Mouse (Mus musculus) heart, embryonic 10.5 days (tissue): ENCODE measurements around the gene Slc7a10. TPM values are rescaled to one million over a fixed set of nuclear protein-coding genes. Genes with fewer than 3 reads are reported as not detected.
A peak's percentile ranks its signal among the peaks of the same experiment; 100 is the strongest.
"Not testable (repeated sequence)": the region's sequence is repeated elsewhere in the genome, so short reads cannot be mapped to it uniquely, and the experiment has no call there.

Experiments
- DNase-seq: peaks from one replicate; pipeline ENCODE4 v3.0.0-alpha.2; 2017; ENCODE audit warnings: low spot score
- H3K27ac ChIP-seq: fragments of 300-500 bp; sonication (generic); 2 replicates; pipeline ENCODE4 v1.5.1; 2016; ENCODE audit warnings: mild to moderate bottlenecking
- H3K27me3 ChIP-seq: fragments of 300-500 bp; sonication (generic); 2 replicates; pipeline ENCODE4 v1.6.1; 2016; ENCODE audit warnings: mild to moderate bottlenecking; ENCODE audit not compliant: poor library complexity, insufficient read depth, severe bottlenecking
- H3K36me3 ChIP-seq: fragments of 300-500 bp; sonication (generic); 2 replicates; pipeline ENCODE4 v1.6.1; 2016; ENCODE audit warnings: mild to moderate bottlenecking, moderate library complexity
- H3K4me1 ChIP-seq: fragments of 300-500 bp; sonication (generic); 2 replicates; pipeline ENCODE4 v1.6.1; 2016; ENCODE audit warnings: mild to moderate bottlenecking
- H3K4me3 ChIP-seq: fragments of 300-500 bp; sonication (generic); 2 replicates; pipeline ENCODE4 v1.5.1; 2016; ENCODE audit warnings: mild to moderate bottlenecking, moderate library complexity
- H3K9me3 ChIP-seq: fragments of 300-500 bp; sonication (generic); 2 replicates; pipeline ENCODE4 v1.6.1; 2016; ENCODE audit warnings: mild to moderate bottlenecking, moderate library complexity
- WGBS: fragments of 180-500 bp; shearing (Covaris S2); methylation state at CpG from one replicate; pipeline ENCODE4 v1.1.7; 2016; 5-methylcytosine and 5-hydroxymethylcytosine counted together
- polyA plus RNA-seq: library from polyadenylated mRNA; unstranded; fragments of >200 nt; fragmentation: Nextera tagmentation; extraction: Ambion mirVana; gene quantifications from 2 replicates; pipeline ENCODE4 v1.2.1, GENCODE M21; 2016

The Slc7a10 gene
- polyA plus RNA-seq, 1 experiment from 2014 or later, result 0.14 TPM

DNA sequence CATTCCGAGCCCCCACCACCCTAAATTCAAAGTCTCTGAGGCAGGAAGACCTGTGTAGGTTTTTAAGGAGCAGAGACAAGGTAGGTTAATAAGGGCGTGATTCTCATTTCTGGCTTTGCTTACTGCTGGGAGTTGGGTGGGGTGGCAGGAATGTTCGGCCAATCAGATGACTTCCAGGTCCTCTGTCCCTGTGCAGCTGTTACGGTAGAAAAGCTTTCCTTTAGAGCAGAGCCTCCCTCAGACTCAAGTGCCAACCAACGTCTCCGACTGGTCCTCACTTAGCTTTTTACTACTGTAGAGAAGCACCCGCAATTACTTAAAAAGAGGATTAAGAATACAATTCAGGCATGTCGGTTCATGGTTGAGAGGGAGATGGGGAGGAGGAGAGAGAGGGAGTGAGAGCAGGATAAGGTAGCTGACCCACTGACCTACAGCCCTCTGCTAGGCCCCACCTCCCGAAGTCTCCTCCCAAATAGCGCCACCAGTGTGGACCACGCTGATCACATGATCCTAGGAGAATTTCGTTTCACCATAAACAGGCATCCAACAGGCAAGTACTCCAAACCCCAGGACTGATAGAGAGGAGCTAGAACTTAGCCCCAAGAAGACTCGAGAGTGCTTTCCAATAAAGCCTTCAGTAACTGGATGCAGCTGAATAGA, 46.7 kb downstream of the Slc7a10 start:
- 26% methylated on average over 13 of the region's 13 CpGs for WGBS

DNA sequence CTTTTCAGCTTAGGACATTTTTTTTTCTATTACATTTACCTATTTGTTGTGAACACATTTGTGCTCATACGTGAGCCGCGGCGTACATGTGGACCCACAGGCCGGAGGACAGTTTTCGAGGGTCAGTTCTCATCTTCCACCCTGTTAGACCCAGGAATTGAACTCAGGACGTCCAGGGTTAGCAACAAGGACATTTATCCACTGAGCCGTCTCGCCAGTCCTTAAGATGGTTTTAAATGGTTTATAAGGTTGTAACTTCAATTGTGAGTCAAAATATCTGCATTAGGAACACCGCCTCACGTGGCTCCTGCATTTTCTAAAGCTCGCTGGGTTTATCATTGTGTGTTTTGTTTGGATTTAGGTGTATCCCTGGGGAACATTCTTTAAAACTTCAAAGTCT, 47.7 kb downstream of the Slc7a10 start:
- Histone ChIP-seq H3K9me3 (no peaks in the 10 kb centered on the region), H3K4me1 (peaks cover 12% of the 10 kb centered on the region; the same call in 1 of the 2 replicates), H3K27me3 (no peaks in the 10 kb centered on the region), H3K27ac (peak overlapping the region; percentile 88), H3K4me3 (peak overlapping the region; percentile 71), H3K36me3 (no peaks in the 10 kb centered on the region)
- DNase-seq, result no peak
- WGBS, result 50% methylated on average over 12 of the region's 12 CpGs

More for the DNA sequence above, 46.7 kb downstream of the Slc7a10 start:
- Histone ChIP-seq H3K27me3 (no peaks in the 10 kb centered on the region), H3K36me3 (no peaks in the 10 kb centered on the region), H3K9me3 (no peaks in the 10 kb centered on the region), H3K4me1 (peaks cover 12% of the 10 kb centered on the region; the same call in 1 of the 2 replicates), H3K27ac (no peak overlapping the region), H3K4me3 (peak overlapping the region; percentile 22; the same call in 1 of the 2 replicates)
- DNase-seq, result no peak

DNA sequence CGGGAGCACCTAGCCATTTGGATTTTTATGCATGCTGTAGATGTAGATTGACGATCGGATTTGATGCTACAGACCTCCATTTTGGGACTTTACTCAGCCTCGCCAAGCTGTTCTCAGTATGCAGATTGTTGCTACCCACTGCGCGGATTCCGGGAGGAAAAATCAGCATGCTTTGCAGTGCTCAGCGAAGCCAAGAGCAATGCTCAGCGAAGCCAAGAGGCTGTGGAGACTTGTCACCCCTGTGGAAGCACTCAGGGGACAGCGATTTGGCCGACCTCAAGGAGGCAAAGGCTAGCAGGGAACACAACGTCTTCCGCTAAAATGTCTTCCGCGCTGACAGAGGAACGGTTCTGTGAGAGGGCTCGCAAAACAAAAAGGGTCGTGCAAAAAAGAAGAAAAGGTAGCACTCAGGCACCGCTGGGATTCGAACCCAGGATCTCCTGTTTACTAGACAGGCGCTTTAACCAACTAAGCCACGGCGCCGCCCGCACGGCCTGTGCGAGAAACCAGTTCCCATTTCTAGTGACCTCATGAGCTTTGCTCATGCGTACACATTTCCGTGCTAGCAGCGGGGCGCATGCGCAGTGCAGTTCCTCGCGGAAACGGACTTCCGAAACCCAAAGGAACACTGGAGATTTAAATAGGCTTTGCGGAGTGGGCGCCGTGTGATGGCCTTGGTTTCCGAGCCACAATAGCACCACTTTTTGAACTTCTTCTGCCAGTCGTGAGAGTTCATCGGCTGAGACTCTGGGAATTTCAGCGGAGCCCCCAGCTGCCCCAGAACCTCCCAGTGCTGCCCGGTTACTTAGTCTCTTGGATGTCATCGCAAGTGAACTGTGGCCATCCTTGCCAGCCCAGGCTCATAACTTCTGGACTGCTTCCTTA, 48.4 kb downstream of the Slc7a10 start:
- WGBS, result under 1% methylated on average over 45 of the region's 45 CpGs

GRCm38 (mm10) chr7:35235308-35235707, 49.1 kb downstream of the Slc7a10 start:
- 17% methylated on average over 9 of the region's 9 CpGs for WGBS
- peak; percentile 87 for DNase-seq

More for the DNA sequence above, 48.4 kb downstream of the Slc7a10 start:
- H3K9me3 ChIP-seq, result no peaks in the 10 kb centered on the region
- DNase-seq, result peak; percentile 98
- H3K27me3 ChIP-seq, result no peaks in the 10 kb centered on the region
- H3K4me1 ChIP-seq, result peaks cover 15% of the 10 kb centered on the region; the same call in 1 of the 2 replicates
- peak overlapping the region; percentile 88 for H3K27ac ChIP-seq
- H3K36me3 ChIP-seq, result no peaks in the 10 kb centered on the region
- peak overlapping the region; percentile 71 for H3K4me3 ChIP-seq

GRCm38 (mm10) chr7:35237935-35238334, 51.8 kb downstream of the Slc7a10 start:
- not testable (repeated sequence) for H3K4me3 ChIP-seq, DNase-seq, H3K27ac ChIP-seq, H3K27me3 ChIP-seq, H3K36me3 ChIP-seq, H3K9me3 ChIP-seq
- 67% methylated on average over 3 of the region's 3 CpGs for WGBS
- peaks cover 14% of the 10 kb centered on the region; the same call in 1 of the 2 replicates for H3K4me1 ChIP-seq

More at GRCm38 (mm10) chr7:35235308-35235707, 49.1 kb downstream of the Slc7a10 start:
- Histone ChIP-seq H3K4me1 (peaks cover 16% of the 10 kb centered on the region; the same call in 1 of the 2 replicates), H3K4me3 (peak overlapping the region; percentile 71), H3K27me3 (no peaks in the 10 kb centered on the region), H3K27ac (peak overlapping the region; percentile 88), H3K36me3 (no peaks in the 10 kb centered on the region), H3K9me3 (no peaks in the 10 kb centered on the region)

Other genes starting within 250 kb of the Slc7a10 start
- 17.5 and 29.3 TPM in 2 replicates for gene Cebpg, start 129.8 kb upstream of the Slc7a10 start, polyA plus RNA-seq
- 0.14 and 2.7 TPM in 2 replicates for gene Cebpa, start 67.1 kb upstream of the Slc7a10 start, polyA plus RNA-seq
- 1.5 and 4.2 TPM in 2 replicates for gene Lrp3, start 29.1 kb downstream of the Slc7a10 start, polyA plus RNA-seq
- gene Gpatch1, start 132.1 kb downstream of the Slc7a10 start, polyA plus RNA-seq, result 12.5 and 15.3 TPM in 2 replicates
- gene Rhpn2, start 147.8 kb downstream of the Slc7a10 start, polyA plus RNA-seq, result 7.7 and 8.2 TPM in 2 replicates
- gene Faap24, start 210.5 kb downstream of the Slc7a10 start, polyA plus RNA-seq, result 17.8 and 22.9 TPM in 2 replicates
- gene Cep89, start 210.7 kb downstream of the Slc7a10 start, polyA plus RNA-seq, result 43.2 and 45.1 TPM in 2 replicates